Mouse (Mus musculus) limb, embryonic 12.5 days (tissue): Measurements from ENCODE around the gene Chm. TPM values are rescaled to one million over a fixed set of nuclear protein-coding genes. Genes with fewer than 3 reads are reported as not detected.
"Not testable (repeated sequence)": the region's sequence is repeated elsewhere in the genome, so short reads cannot be mapped to it uniquely, and the experiment has no call there.

Source experiments
- ATAC-seq: fragments of 200-750 bp; cut with Nextera tagmentation; 2 replicates; pipeline ENCODE4 v1.8.0; 2017; ENCODE audit warnings: low read depth, moderate TSS enrichment; ENCODE audit not compliant: insufficient number of reproducible peaks, insufficient read depth, low FRiP score, low TSS enrichment
- H3K27ac ChIP-seq: fragments of 300-500 bp; sonication (generic); 2 replicates; pipeline ENCODE4 v1.5.1; 2016; ENCODE audit warnings: mild to moderate bottlenecking, moderate library complexity
- H3K27me3 ChIP-seq: fragments of 300-500 bp; sonication (generic); 2 replicates; pipeline ENCODE4 v1.6.1; 2016; ENCODE audit warnings: mild to moderate bottlenecking, moderate library complexity
- H3K36me3 ChIP-seq: fragments of 300-500 bp; sonication (generic); 2 replicates; pipeline ENCODE4 v1.6.1; 2016; ENCODE audit warnings: mild to moderate bottlenecking, moderate library complexity
- H3K4me1 ChIP-seq: fragments of 300-500 bp; sonication (generic); replicated peaks from 2 replicates; pipeline ENCODE4 v1.6.1; 2016
- H3K4me2 ChIP-seq: fragments of 300-500 bp; sonication (generic); 2 replicates; pipeline ENCODE4 v1.6.1; 2016; ENCODE audit warnings: mild to moderate bottlenecking, moderate library complexity
- H3K4me3 ChIP-seq: fragments of 300-500 bp; sonication (generic); replicated peaks from 2 replicates; pipeline ENCODE4 v1.5.1; 2016; ENCODE audit warnings: mild to moderate bottlenecking
- H3K9ac ChIP-seq: fragments of 300-500 bp; sonication (generic); replicated peaks from 2 replicates; pipeline ENCODE4 v1.6.1; 2016; ENCODE audit warnings: mild to moderate bottlenecking, moderate library complexity
- H3K9me3 ChIP-seq: fragments of 300-500 bp; sonication (generic); 2 replicates; pipeline ENCODE4 v1.6.1; 2016; ENCODE audit warnings: mild to moderate bottlenecking, moderate library complexity
- WGBS: fragments of 180-500 bp; shearing (Covaris S2); methylation state at CpG from one replicate; pipeline ENCODE4 v1.1.7; 2016; 5-methylcytosine and 5-hydroxymethylcytosine counted together
- polyA plus RNA-seq: library from polyadenylated mRNA; unstranded; fragments of >200 nt; fragmentation: Nextera tagmentation; extraction: Ambion mirVana; gene quantifications from 2 replicates; pipeline ENCODE4 v1.2.1, GENCODE M21; 2016

Chm gene
- polyA plus RNA-seq = 13.9 and 14.5 TPM in 2 replicates

DNA sequence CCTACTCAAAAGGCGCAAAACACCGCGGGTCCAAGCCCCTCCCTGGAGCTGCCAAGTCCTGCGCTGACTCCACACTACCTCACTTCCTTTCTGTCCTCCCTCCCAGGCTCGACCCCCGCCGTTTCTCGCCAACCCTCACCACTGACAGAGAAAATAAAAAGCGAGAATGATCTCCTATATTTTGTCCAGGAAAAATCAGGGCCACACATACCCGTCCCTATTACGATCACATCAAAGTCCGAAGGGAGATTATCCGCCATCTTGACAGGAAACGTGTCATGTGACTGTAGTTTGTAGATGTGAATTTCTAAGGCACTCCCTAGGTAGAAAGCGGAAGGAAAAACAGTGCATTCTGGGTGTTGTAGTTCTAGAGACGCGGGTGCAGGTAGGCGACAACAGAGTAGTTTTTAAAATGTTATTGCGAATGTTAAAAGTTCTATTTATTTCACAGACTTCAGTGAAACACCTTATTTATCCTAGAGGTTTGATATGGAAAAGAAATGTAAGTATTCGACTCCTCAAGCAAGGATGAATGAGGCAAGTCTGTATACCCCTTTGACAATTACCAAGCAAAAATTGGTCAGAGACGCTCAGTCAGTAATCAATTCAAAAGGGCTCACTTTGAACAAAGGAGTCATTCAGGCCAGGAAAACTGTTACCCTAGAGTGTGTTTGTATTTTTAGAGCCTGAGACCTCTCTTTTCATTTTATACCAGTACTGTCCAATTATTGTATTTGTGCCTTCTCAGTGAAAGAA lies at the start of gene Chm:
Chm (minus strand) TSS at position 288 of the 756 bp plus-strand sequence.
- H3K4me2 ChIP-seq = peak within 1 kb of the TSS; percentile 49
- no peaks in the 10 kb centered on the region for H3K4me1 ChIP-seq
- H3K9me3 ChIP-seq = no peaks in the 10 kb centered on the region
- WGBS = 9% methylated on average over 21 of the region's 21 CpGs
- no peaks in the 10 kb centered on the region for H3K36me3 ChIP-seq
- no peaks in the 10 kb centered on the region for H3K27me3 ChIP-seq
- peak within 1 kb of the TSS; percentile 49 for H3K4me3 ChIP-seq
- ATAC-seq = peak; percentile 96
- peak within 1 kb of the TSS; percentile 57 for H3K9ac ChIP-seq
- no peak within 1 kb of the TSS for H3K27ac ChIP-seq

DNA sequence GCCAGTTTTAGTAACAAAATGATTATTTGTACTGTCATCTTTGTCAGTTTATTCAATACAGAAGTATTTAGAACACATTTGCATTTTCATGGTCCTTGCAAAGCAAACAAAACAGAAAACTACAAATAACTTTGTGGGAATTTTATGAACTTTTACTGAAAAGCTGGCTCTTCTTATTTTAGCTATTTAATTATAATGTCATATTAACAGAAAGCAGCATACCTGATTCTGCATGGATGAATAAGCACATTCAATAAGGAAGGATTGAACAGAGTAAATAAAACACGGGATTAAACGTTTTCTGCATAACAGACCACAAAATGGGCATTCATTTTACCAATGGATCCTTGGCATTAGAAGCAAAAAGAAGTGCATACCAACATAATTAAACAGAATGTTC lies 8.6 kb upstream of the Chm start:
- no peaks in the 10 kb centered on the region for H3K36me3 ChIP-seq
- no peak overlapping the region for H3K27ac ChIP-seq
- H3K9ac ChIP-seq = no peak overlapping the region
- H3K4me3 ChIP-seq = no peak overlapping the region
- no peaks in the 10 kb centered on the region for H3K27me3 ChIP-seq
- 46% methylated on average over 2 of the region's 2 CpGs for WGBS
- no peak for ATAC-seq
- H3K4me1 ChIP-seq = no peaks in the 10 kb centered on the region
- H3K4me2 ChIP-seq = no peak overlapping the region
- H3K9me3 ChIP-seq = no peaks in the 10 kb centered on the region

GRCm38 (mm10) chrX:113184569-113185229 lies 618 bp downstream of the Chm start:
- Histone ChIP-seq H3K9ac (peak overlapping the region; percentile 57), H3K36me3 (no peaks in the 10 kb centered on the region), H3K4me2 (peak overlapping the region; percentile 49), H3K27me3 (no peaks in the 10 kb centered on the region), H3K27ac (no peak overlapping the region), H3K9me3 (no peaks in the 10 kb centered on the region), H3K4me1 (no peaks in the 10 kb centered on the region), H3K4me3 (peak overlapping the region; percentile 49)
- ATAC-seq = no peak
- WGBS = 14% methylated on average over 17 of the region's 17 CpGs

GRCm38 (mm10) chrX:113180856-113181255 lies 4.5 kb downstream of the Chm start:
- not testable (repeated sequence) for ATAC-seq, H3K4me2 ChIP-seq, H3K27me3 ChIP-seq, H3K4me3 ChIP-seq, H3K4me1 ChIP-seq, H3K36me3 ChIP-seq, H3K9ac ChIP-seq, H3K9me3 ChIP-seq, H3K27ac ChIP-seq
- WGBS = 96% methylated on average over 4 of the region's 4 CpGs

DNA sequence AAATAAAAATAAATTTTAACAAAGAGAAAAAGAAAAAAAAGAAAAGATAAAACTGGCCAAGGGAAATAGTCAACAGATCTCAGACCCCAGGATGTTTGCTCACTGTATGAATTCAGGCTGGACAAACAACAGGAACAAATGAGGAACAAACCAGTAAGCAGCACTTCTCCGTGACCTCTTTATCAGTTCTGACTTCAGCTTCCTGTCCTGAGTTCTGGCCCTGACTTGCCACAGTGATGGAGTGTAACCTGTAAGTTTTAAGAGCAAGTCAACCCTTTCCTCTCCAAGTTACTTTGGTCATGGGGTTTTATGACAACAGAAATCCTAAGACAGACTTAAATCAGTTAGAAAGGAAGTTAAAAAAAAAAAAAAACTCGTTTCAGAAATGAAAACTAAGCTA lies 12.6 kb downstream of the Chm start:
- Histone ChIP-seq H3K4me2 (no peak overlapping the region), H3K27me3 (no peaks in the 10 kb centered on the region), H3K4me1 (no peaks in the 10 kb centered on the region), H3K9ac (no peak overlapping the region), H3K36me3 (no peaks in the 10 kb centered on the region), H3K4me3 (no peak overlapping the region), H3K9me3 (no peaks in the 10 kb centered on the region), H3K27ac (no peak overlapping the region)
- WGBS = 87% methylated on average over 2 of the region's 2 CpGs
- no peak for ATAC-seq

DNA sequence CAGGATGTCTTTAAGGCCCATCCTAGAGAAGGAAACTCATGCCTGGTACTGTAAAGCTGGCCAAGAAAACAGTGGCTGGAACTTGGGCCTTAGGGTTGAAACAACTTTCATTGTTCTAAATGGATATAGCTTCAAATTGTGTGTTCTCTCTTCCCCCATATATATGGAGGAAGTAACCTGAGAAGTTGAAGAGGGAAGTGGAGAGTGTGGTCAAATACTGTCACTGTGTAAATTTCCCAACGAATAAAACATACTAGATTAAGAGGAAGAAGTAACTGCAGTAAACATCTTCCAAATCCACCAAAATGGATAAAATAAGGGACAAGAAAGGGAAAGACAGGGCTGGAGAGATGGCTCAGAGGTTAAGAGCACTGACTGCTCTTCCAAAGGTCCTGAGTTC lies 13.0 kb downstream of the Chm start:
- 69% methylated on average over 1 of the region's 1 CpGs for WGBS
- no peak overlapping the region for H3K4me2 ChIP-seq
- ATAC-seq = no peak

DNA sequence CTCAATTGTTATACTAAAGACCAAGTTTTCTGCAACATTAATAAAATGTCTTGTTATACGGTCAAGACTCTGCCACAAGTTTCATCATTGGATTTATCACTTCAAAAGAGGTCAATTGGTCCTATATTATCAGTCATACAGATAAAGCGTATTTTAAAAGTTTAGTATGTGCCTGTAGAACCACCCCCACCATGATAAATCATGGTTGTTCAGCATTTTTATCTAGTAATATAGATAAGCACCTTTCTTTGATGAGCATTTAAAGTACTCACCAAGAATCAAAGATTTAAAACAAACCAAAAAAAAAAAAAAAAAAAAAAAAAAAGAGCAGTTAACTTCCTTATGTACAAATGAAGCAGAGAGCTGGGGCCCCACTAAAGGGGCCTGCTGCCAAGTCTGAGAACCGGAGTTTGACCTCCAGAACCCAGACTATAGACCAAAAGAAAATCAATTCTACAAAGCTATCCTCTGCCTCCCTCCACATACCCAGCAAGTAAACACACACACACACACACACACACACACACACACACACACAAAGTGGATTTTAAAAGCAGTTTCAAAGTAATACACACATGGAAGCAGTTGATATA lies 25.0 kb downstream of the Chm start:
- no peak overlapping the region for H3K9ac ChIP-seq
- H3K36me3 ChIP-seq = no peaks in the 10 kb centered on the region; the same call in 1 of the 2 replicates
- 71% methylated on average over 3 of the region's 3 CpGs for WGBS
- H3K4me1 ChIP-seq = no peaks in the 10 kb centered on the region
- no peaks in the 10 kb centered on the region for H3K27me3 ChIP-seq
- ATAC-seq = no peak
- no peaks in the 10 kb centered on the region for H3K9me3 ChIP-seq
- no peak overlapping the region for H3K27ac ChIP-seq
- H3K4me3 ChIP-seq = no peak overlapping the region
- H3K4me2 ChIP-seq = no peak overlapping the region

More for the DNA sequence above, 13.0 kb downstream of the Chm start:
- no peaks in the 10 kb centered on the region for H3K4me1 ChIP-seq
- H3K4me3 ChIP-seq = no peak overlapping the region
- no peaks in the 10 kb centered on the region for H3K9me3 ChIP-seq
- H3K9ac ChIP-seq = no peak overlapping the region
- no peaks in the 10 kb centered on the region for H3K36me3 ChIP-seq
- no peak overlapping the region for H3K27ac ChIP-seq
- H3K27me3 ChIP-seq = no peaks in the 10 kb centered on the region

- WGBS = 78% methylated on average over 2 of the region's 2 CpGs
- H3K36me3 ChIP-seq = no peaks in the 10 kb centered on the region
- no peaks in the 10 kb centered on the region for H3K4me1 ChIP-seq
- no peak overlapping the region for H3K4me2 ChIP-seq
- H3K9me3 ChIP-seq = no peaks in the 10 kb centered on the region
- no peak overlapping the region for H3K4me3 ChIP-seq
- H3K27ac ChIP-seq = no peak overlapping the region
- no peak for ATAC-seq
- H3K27me3 ChIP-seq = no peaks in the 10 kb centered on the region
- no peak overlapping the region for H3K9ac ChIP-seq
Observed at GRCm38 (mm10) chrX:113084171-113084570, 101.1 kb downstream of the Chm start.

DNA sequence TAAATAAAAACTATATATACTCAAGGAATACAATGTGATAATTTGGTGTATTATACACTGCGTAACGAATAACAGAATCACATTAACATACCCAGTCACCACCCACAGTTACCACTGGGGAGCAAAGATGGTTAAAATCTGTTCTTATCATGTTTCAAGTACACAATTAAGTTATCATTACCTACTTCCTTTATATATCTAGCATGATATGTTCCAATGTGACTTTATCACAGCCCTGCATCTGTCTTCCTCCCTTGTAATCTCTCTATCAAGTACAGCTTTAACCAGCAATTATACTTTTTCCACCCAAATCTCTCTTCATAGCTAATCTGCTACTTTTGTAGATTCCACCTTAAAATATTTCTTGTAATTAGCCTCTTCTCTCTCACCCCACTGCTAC lies 109.3 kb downstream of the Chm start:
- no peak overlapping the region for H3K27ac ChIP-seq
- H3K4me1 ChIP-seq = no peaks in the 10 kb centered on the region
- H3K4me3 ChIP-seq = no peak overlapping the region
- no peaks in the 10 kb centered on the region for H3K36me3 ChIP-seq
- ATAC-seq = no peak
- H3K27me3 ChIP-seq = no peaks in the 10 kb centered on the region
- 75% methylated on average over 2 of the region's 2 CpGs for WGBS
- H3K9me3 ChIP-seq = no peaks in the 10 kb centered on the region
- H3K4me2 ChIP-seq = no peak overlapping the region
- H3K9ac ChIP-seq = no peak overlapping the region

- 64% methylated on average over 4 of the region's 4 CpGs for WGBS
- H3K4me2 ChIP-seq = no peak overlapping the region
- no peaks in the 10 kb centered on the region for H3K9me3 ChIP-seq
- no peaks in the 10 kb centered on the region for H3K27me3 ChIP-seq
- no peak for ATAC-seq
- no peak overlapping the region for H3K27ac ChIP-seq
- no peak overlapping the region for H3K9ac ChIP-seq
- no peak overlapping the region for H3K4me3 ChIP-seq
- H3K36me3 ChIP-seq = no peaks in the 10 kb centered on the region
- H3K4me1 ChIP-seq = no peaks in the 10 kb centered on the region
Observed at GRCm38 (mm10) chrX:113074823-113075222, 110.5 kb downstream of the Chm start.

- H3K4me1 ChIP-seq = no peaks in the 10 kb centered on the region
- no peak overlapping the region for H3K4me3 ChIP-seq
- H3K27me3 ChIP-seq = no peaks in the 10 kb centered on the region
- H3K9ac ChIP-seq = no peak overlapping the region
- WGBS = 83% methylated on average over 3 of the region's 3 CpGs
- no peak for ATAC-seq
- H3K9me3 ChIP-seq = no peaks in the 10 kb centered on the region
- H3K27ac ChIP-seq = no peak overlapping the region
- H3K36me3 ChIP-seq = no peaks in the 10 kb centered on the region
- H3K4me2 ChIP-seq = no peak overlapping the region
Observed at GRCm38 (mm10) chrX:113003621-113004020, 181.7 kb downstream of the Chm start.
